Mouse (Mus musculus): Measurements from ENCODE around the gene Rnf213. TPM values are rescaled to one million over a fixed set of nuclear protein-coding genes. Genes with fewer than 3 reads are reported as not detected.

Rnf213 gene
- polyA plus RNA-seq, 1 experiment = 181 TPM

GRCm38 (mm10) chr11:119389851-119390270 lies 3.0 kb upstream of the Rnf213 start:
- H3K27ac ChIP-seq (ENCODE audit: insufficient read depth, low read depth, low read length) = peak overlapping the region; percentile 90
- TF ChIP-seq CTCF (IDR thresholded peaks at IDR 0.05; ENCODE audit: low read depth, low read length) = no peak
- TF ChIP-seq POLR2A (IDR thresholded peaks at IDR 0.05; ENCODE audit: borderline replicate concordance, low read depth, low read length) = no peak
- H3K4me1 ChIP-seq (ENCODE audit: control insufficient read depth, insufficient read depth, low read length) = peaks cover 37% of the 10 kb centered on the region

GRCm38 (mm10) chr11:119390271-119391231 lies 2.3 kb upstream of the Rnf213 start:
- peak overlapping the region; percentile 90 for H3K27ac ChIP-seq (ENCODE audit: insufficient read depth, low read depth, low read length)
- H3K4me1 ChIP-seq (ENCODE audit: control insufficient read depth, insufficient read depth, low read length) = peaks cover 32% of the 10 kb centered on the region
- TF ChIP-seq CTCF (IDR thresholded peaks at IDR 0.05; ENCODE audit: low read depth, low read length) = no peak
- H3K4me3 ChIP-seq (ENCODE audit: insufficient read depth, low read length) = peak overlapping the region; percentile 85

More at GRCm38 (mm10) chr11:119389851-119390270, 3.0 kb upstream of the Rnf213 start:
- H3K4me3 ChIP-seq (ENCODE audit: insufficient read depth, low read length) = peak overlapping the region; percentile 85

- H3K4me1 ChIP-seq (ENCODE audit: control insufficient read depth, insufficient read depth, low read length) = peaks cover 32% of the 10 kb centered on the region
- TF ChIP-seq POLR2A (IDR thresholded peaks at IDR 0.05; ENCODE audit: borderline replicate concordance, low read depth, low read length) (no peak), CTCF (IDR thresholded peaks at IDR 0.05; ENCODE audit: low read depth, low read length) (no peak)
- H3K4me3 ChIP-seq (ENCODE audit: insufficient read depth, low read length) = peak overlapping the region; percentile 85
- peak overlapping the region; percentile 90 for H3K27ac ChIP-seq (ENCODE audit: insufficient read depth, low read depth, low read length)
These were observed 1.4 kb upstream of the Rnf213 start for GRCm38 (mm10) chr11:119391386-119392000.

- Histone ChIP-seq H3K4me1 (ENCODE audit: control insufficient read depth, insufficient read depth, low read length) (peaks cover 32% of the 10 kb centered on the region), H3K27ac (ENCODE audit: insufficient read depth, low read depth, low read length) (peak overlapping the region; percentile 90), H3K4me3 (ENCODE audit: insufficient read depth, low read length) (peak overlapping the region; percentile 16)
- TF ChIP-seq CTCF (IDR thresholded peaks at IDR 0.05; ENCODE audit: low read depth, low read length) (no peak), POLR2A (IDR thresholded peaks at IDR 0.05; ENCODE audit: borderline replicate concordance, low read depth, low read length) (no peak)
These were observed 792 bp upstream of the Rnf213 start for GRCm38 (mm10) chr11:119392001-119392614.

GRCm38 (mm10) chr11:119393483-119393804 lies 544 bp downstream of the Rnf213 start:
- peak overlapping the region; percentile 87 for H3K27ac ChIP-seq (ENCODE audit: insufficient read depth, low read depth, low read length)
- TF ChIP-seq POLR2A (IDR thresholded peaks at IDR 0.05; ENCODE audit: borderline replicate concordance, low read depth, low read length) (no peak), CTCF (IDR thresholded peaks at IDR 0.05; ENCODE audit: low read depth, low read length) (no peak)
- H3K4me3 ChIP-seq (ENCODE audit: insufficient read depth, low read length) = peak overlapping the region; percentile 92
- H3K4me1 ChIP-seq (ENCODE audit: control insufficient read depth, insufficient read depth, low read length) = peaks cover 24% of the 10 kb centered on the region

GRCm38 (mm10) chr11:119394210-119394609 lies 1.3 kb downstream of the Rnf213 start:
- Histone ChIP-seq H3K4me1 (ENCODE audit: control insufficient read depth, insufficient read depth, low read length) (peaks cover 24% of the 10 kb centered on the region), H3K27ac (ENCODE audit: insufficient read depth, low read depth, low read length) (no peak overlapping the region), H3K4me3 (ENCODE audit: insufficient read depth, low read length) (peak overlapping the region; percentile 92)
- TF ChIP-seq CTCF (IDR thresholded peaks at IDR 0.05; ENCODE audit: low read depth, low read length) (no peak), POLR2A (IDR thresholded peaks at IDR 0.05; ENCODE audit: borderline replicate concordance, low read depth, low read length) (no peak)

GRCm38 (mm10) chr11:119395394-119395793 lies 2.5 kb downstream of the Rnf213 start:
- H3K4me1 ChIP-seq (ENCODE audit: control insufficient read depth, insufficient read depth, low read length) = peaks cover 22% of the 10 kb centered on the region
- no peak overlapping the region for H3K27ac ChIP-seq (ENCODE audit: insufficient read depth, low read depth, low read length)
- TF ChIP-seq CTCF (IDR thresholded peaks at IDR 0.05; ENCODE audit: low read depth, low read length) (no peak), POLR2A (IDR thresholded peaks at IDR 0.05; ENCODE audit: borderline replicate concordance, low read depth, low read length) (no peak)
- H3K4me3 ChIP-seq (ENCODE audit: insufficient read depth, low read length) = no peak overlapping the region

GRCm38 (mm10) chr11:119395931-119396330 lies 3.0 kb downstream of the Rnf213 start:
- Histone ChIP-seq H3K27ac (ENCODE audit: insufficient read depth, low read depth, low read length) (no peak overlapping the region), H3K4me1 (ENCODE audit: control insufficient read depth, insufficient read depth, low read length) (peaks cover 22% of the 10 kb centered on the region), H3K4me3 (ENCODE audit: insufficient read depth, low read length) (no peak overlapping the region)
- no peak for TF ChIP-seq CTCF (IDR thresholded peaks at IDR 0.05; ENCODE audit: low read depth, low read length)
- TF ChIP-seq POLR2A (IDR thresholded peaks at IDR 0.05; ENCODE audit: borderline replicate concordance, low read depth, low read length) = no peak

- TF ChIP-seq CTCF (IDR thresholded peaks at IDR 0.05; ENCODE audit: low read depth, low read length) (no peak), POLR2A (IDR thresholded peaks at IDR 0.05; ENCODE audit: borderline replicate concordance, low read depth, low read length) (no peak)
- Histone ChIP-seq H3K4me1 (ENCODE audit: control insufficient read depth, insufficient read depth, low read length) (peaks cover 19% of the 10 kb centered on the region), H3K4me3 (ENCODE audit: insufficient read depth, low read length) (no peak overlapping the region), H3K27ac (ENCODE audit: insufficient read depth, low read depth, low read length) (no peak overlapping the region)
These were observed 3.6 kb downstream of the Rnf213 start for GRCm38 (mm10) chr11:119396461-119396860.
